8 mouse cellular contexts compared by ENCODE assay signal in genomic region chr11:23770510-23770759, GRCm38 (mm10). TPM values are rescaled to one million over a fixed set of nuclear protein-coding genes. Genes with fewer than 3 reads are reported as not detected.
DNase-seq lines count a peak whose midpoint lies in the region; ATAC-seq and TF ChIP-seq lines count a peak whose summit lies in the region.

No protein-coding gene starts in this region.

- intact Hi-C loops in heart, postnatal 14 days (cut with DNase I), result loop anchor here (5.0 kb wide), 1 partner anchor 103 kb away; the partner anchor contains the start of genes Pex13 and Pus10

- no peaks in the 10 kb centered on the region for H3K36me3 ChIP-seq in heart, embryonic 13.5 days
- H3K36me3 ChIP-seq in ES-E14 (ENCODE audit: control insufficient read depth, insufficient read depth, low read length, poor library complexity, severe bottlenecking) (no peaks in the 10 kb centered on the region), macrophage (ENCODE audit: inconsistent target) (no peaks in the 10 kb centered on the region)
- no peaks in the 10 kb centered on the region for H3K36me3 ChIP-seq in forebrain, embryonic 16.5 days (ENCODE audit: control insufficient read depth, insufficient read depth)

- no peaks in the 10 kb centered on the region for H3K27me3 ChIP-seq in heart, embryonic 13.5 days (replicated peaks)
- H3K27me3 ChIP-seq in forebrain, embryonic 16.5 days (replicated peaks; ENCODE audit: control insufficient read depth, insufficient read depth, low read length), result peaks cover 3% of the 10 kb centered on the region; the same call in 1 of the 2 replicates

- peak overlapping the region; percentile 86 for H3K9ac ChIP-seq in heart, embryonic 13.5 days
- peak overlapping the region; percentile 70 for H3K9ac ChIP-seq in ES-E14 (ENCODE audit: insufficient read depth, low read depth, low read length, poor library complexity, severe bottlenecking)
- H3K9ac ChIP-seq in forebrain, embryonic 16.5 days (replicated peaks; ENCODE audit: low read depth, low read length), result peak overlapping the region; percentile 72

- WGBS in heart, embryonic 13.5 days, result 1% methylated on average over 24 of the region's 24 CpGs
- WGBS in forebrain, embryonic 16.5 days, result under 1% methylated on average over 24 of the region's 24 CpGs
- under 1% methylated on average over 23 of the region's 24 CpGs for WGBS in macrophage (ENCODE audit: missing documents)

- peaks cover 21% of the 10 kb centered on the region for H3K4me1 ChIP-seq in heart, embryonic 13.5 days
- no peaks in the 10 kb centered on the region; a peak in 1 of 4 replicates for H3K4me1 ChIP-seq in ES-E14 (ENCODE audit: control insufficient read depth in 2 of 2, insufficient read depth in 2 of 2, low read length in 2 of 2, poor library complexity in 1 of 2)
- H3K4me1 ChIP-seq in forebrain, embryonic 16.5 days (replicated peaks; ENCODE audit: control insufficient read depth, insufficient read depth, low read length), result peaks cover 8% of the 10 kb centered on the region

- no peak for ATAC-seq in heart, embryonic 13.5 days (ENCODE audit: extremely low read depth, insufficient number of reproducible peaks, low FRiP score, low TSS enrichment)
- ATAC-seq in forebrain, embryonic 16.5 days, result no peak

- peak overlapping the region; percentile 99 for H3K27ac ChIP-seq in heart, embryonic 13.5 days (replicated peaks)
- H3K27ac ChIP-seq in ES-E14 (ENCODE audit: insufficient read depth, low read depth, low read length, poor library complexity, severe bottlenecking) (no peak overlapping the region), macrophage (peak overlapping the region; percentile 92)
- H3K27ac ChIP-seq in forebrain, embryonic 16.5 days (ENCODE audit: low read length), result peak overlapping the region; percentile 71; the same call in 1 of the 2 replicates

- H3K4me3 ChIP-seq in heart, embryonic 13.5 days, result peak overlapping the region; percentile 79
- H3K4me3 ChIP-seq in ES-E14 (ENCODE audit: insufficient read depth in 1 of 2, low read depth in 1 of 2, low read length in 2 of 2, poor library complexity in 1 of 2, severe bottlenecking in 1 of 2) (peak overlapping the region; percentile 93 to 94), macrophage (ENCODE audit: inconsistent target) (peak overlapping the region; percentile 77)
- peak overlapping the region; percentile 83 for H3K4me3 ChIP-seq in forebrain, embryonic 16.5 days (replicated peaks; ENCODE audit: low read length)

- no peaks in the 10 kb centered on the region for H3K9me3 ChIP-seq in heart, embryonic 13.5 days
- no peaks in the 10 kb centered on the region for H3K9me3 ChIP-seq in ES-E14 (ENCODE audit: control insufficient read depth, insufficient read depth, low read depth, low read length)
- H3K9me3 ChIP-seq in forebrain, embryonic 16.5 days (ENCODE audit: control insufficient read depth, low read length), result no peaks in the 10 kb centered on the region

- peaks cover 42% of the 10 kb centered on the region for H3K79me2 ChIP-seq in macrophage (ENCODE audit: inconsistent target)

- peak overlapping the region; percentile 84 for H3K4me2 ChIP-seq in heart, embryonic 13.5 days
- H3K4me2 ChIP-seq in forebrain, embryonic 16.5 days (ENCODE audit: low read length), result peak overlapping the region; percentile 91

- no peak for DNase-seq in heart, postnatal 14 days
- DNase-seq in ES-E14 (ENCODE audit: low read depth, low spot score), result no peak
- no peak for DNase-seq in adrenal gland, adult (ENCODE audit: inconsistent age in 2 of 2, low spot score in 1 of 2)
- no peak for DNase-seq in right cerebral cortex, postnatal 25 days
- no peak for DNase-seq in spleen, postnatal 4 days (ENCODE audit: low spot score in 2 of 2)

- in situ Hi-C loops in ES-E14 (cut with MboI; ENCODE audit: low sequenced_read_pairs in 2 of 2, unreplicated experiment in 2 of 2), result no loop called here

TF ChIP-seq in ES-E14, 5 proteins besides CTCF, POLR2A, EP300 and RAD21:
- TF ChIP-seq ZNF384 (IDR thresholded peaks at IDR 0.05; ENCODE audit: low read depth, low read length), result no peak
- TF ChIP-seq MAFK (IDR thresholded peaks at IDR 0.05; ENCODE audit: insufficient read depth, low read depth, low read length), result no peak
- no peak for TF ChIP-seq HCFC1 (IDR thresholded peaks at IDR 0.05; ENCODE audit: borderline replicate concordance, insufficient read depth, low read length)
- TF ChIP-seq ZC3H11A (IDR thresholded peaks at IDR 0.05; ENCODE audit: borderline replicate concordance, low read depth, low read length), result no peak

RNA-seq across cellular contexts. Expression of gene Rel, which starts 0.3 kb away (rescaled TPM):
- polyA plus RNA-seq in heart, embryonic 13.5 days (2015; fragmentation: Nextera tagmentation; extraction: Ambion mirVana), result 1.3 and 1.4 TPM in 2 replicates
- 1 to 10 TPM; 8.1 to 8.5 TPM for total RNA-seq in heart, postnatal 14 days (2021)
- total RNA-seq in ES-E14 (2012; rRNA removed), result 0.63 and 0.71 TPM in 2 replicates
- 0.27 and 0.45 TPM in 2 replicates for polyA plus RNA-seq in forebrain, embryonic 16.5 days (2015; fragmentation: Nextera tagmentation; extraction: Ambion mirVana)
- 100 to 1,000 TPM in 15 of 26 experiments, 10 to 100 TPM in 11; 39.4 to 433 (median 153) TPM for total RNA-seq in macrophage (2018; cell fraction: chromatin; rRNA removed)
- 100 to 1,000 TPM in 8 of 26 experiments, 10 to 100 TPM in 18; 19.2 to 223 (median 33.9) TPM for total RNA-seq in macrophage (2018; cell fraction: cytosol; rRNA removed)
- 100 to 1,000 TPM in 19 of 26 experiments, 10 to 100 TPM in 7; 44.8 to 434 (median 219) TPM for total RNA-seq in macrophage (2018; cell fraction: nucleus; rRNA removed)
- polyA plus RNA-seq in macrophage (2018), result 9.2 to 15.4 TPM (median 13.0 TPM) in 3 replicates
